Mouse (Mus musculus) bone marrow, adult 2 months (tissue): ENCODE measurements around the gene Pigp. TPM values are rescaled to one million over a fixed set of nuclear protein-coding genes. Genes with fewer than 3 reads are reported as not detected.
"Not testable (repeated sequence)": the region's sequence is repeated elsewhere in the genome, so short reads cannot be mapped to it uniquely, and the experiment has no call there.

Source experiments
- H3K27ac ChIP-seq: fragments of 200-500 bp; 2 replicates; pipeline ENCODE4 v1.5.1; 2012; ENCODE audit warnings: low read depth, mild to moderate bottlenecking, control low read depth, inconsistent platforms, low read length; ENCODE audit not compliant: control insufficient read depth, poor library complexity, insufficient read depth
- H3K4me1 ChIP-seq: fragments of 200-500 bp; 2 replicates; pipeline ENCODE4 v1.6.1; 2011; ENCODE audit warnings: low read length; ENCODE audit not compliant: control insufficient read depth, insufficient read depth
- H3K4me3 ChIP-seq: fragments of 200-500 bp; replicated peaks from 2 replicates; pipeline ENCODE3; 2011; ENCODE audit warnings: mild to moderate bottlenecking, low read depth, low read length, control low read depth; ENCODE audit not compliant: control insufficient read depth
- CTCF ChIP-seq: fragments of 200-500 bp; IDR thresholded peaks from 2 replicates; pipeline ENCODE4 v1.5.1; 2011; ENCODE audit warnings: low read length, control low read depth; ENCODE audit not compliant: control insufficient read depth, insufficient read depth
- POLR2A ChIP-seq: fragments of 200-500 bp; IDR thresholded peaks from 2 replicates; pipeline ENCODE4 v1.6.1; 2011; ENCODE audit warnings: low read depth, mild to moderate bottlenecking, control low read depth, low read length, borderline replicate concordance; ENCODE audit not compliant: control insufficient read depth
- WGBS: fragments of 180-500 bp; shearing (Covaris S2); methylation state at CpG from one replicate; pipeline ENCODE4 v1.1.7; 2018; 5-methylcytosine and 5-hydroxymethylcytosine counted together
- polyA plus RNA-seq: library from polyadenylated mRNA; stranded (reverse); fragments of >200 nt; gene quantifications from 2 replicates; pipeline ENCODE4 v1.2.4, GENCODE M21; 2011; ENCODE audit warnings: low replicate concordance; ENCODE audit not compliant: missing spikeins, insufficient read depth, insufficient read length

Pigp gene
- polyA plus RNA-seq, 1 experiment = 13.0 TPM

DNA sequence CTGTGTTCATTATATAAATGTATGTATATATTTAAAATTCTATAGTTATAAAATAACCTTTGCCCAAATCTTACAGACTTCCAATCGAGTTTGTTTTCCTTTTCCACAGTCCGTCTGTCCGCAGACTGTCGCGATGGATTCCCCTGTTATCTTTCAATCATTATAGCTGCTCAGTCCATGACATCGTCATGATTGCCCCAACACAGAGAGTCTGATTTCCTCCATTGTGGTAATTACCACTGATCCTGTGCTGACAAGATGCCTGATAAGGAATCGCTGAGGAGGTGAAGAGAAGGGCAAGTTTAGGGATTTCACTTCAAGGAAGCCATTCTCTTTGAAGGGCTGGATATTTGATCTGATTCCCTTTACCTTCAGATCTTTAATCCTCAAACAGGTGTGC lies 15.6 kb downstream of the Pigp start:
- H3K4me3 ChIP-seq = no peak overlapping the region
- WGBS = 54% methylated on average over 7 of the region's 7 CpGs
- no peak overlapping the region for H3K27ac ChIP-seq
- H3K4me1 ChIP-seq = no peaks in the 10 kb centered on the region
- TF ChIP-seq CTCF = no peak
- no peak for TF ChIP-seq POLR2A

DNA sequence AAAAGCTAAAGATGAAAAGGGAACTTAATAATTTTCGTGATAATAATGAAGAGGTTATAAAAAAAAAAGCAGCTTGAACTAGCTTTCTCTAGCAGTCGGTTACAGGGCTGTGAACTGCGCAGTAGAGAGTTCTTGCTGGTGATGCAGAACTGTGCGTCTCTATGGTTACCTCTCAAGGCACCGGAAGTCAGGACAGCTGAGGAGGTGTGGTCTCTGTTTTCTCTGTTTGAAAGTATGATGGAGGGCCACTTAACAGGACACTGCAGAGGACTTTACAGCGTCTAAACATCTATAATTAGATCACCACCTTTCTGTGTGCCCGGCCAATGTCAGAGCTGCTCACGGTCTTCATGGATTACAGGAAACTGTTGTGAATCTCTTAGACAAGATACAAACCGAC lies 17.2 kb downstream of the Pigp start:
- no peak overlapping the region for H3K4me3 ChIP-seq
- TF ChIP-seq CTCF (no peak), POLR2A (no peak)
- H3K27ac ChIP-seq = no peak overlapping the region
- WGBS = 8% methylated on average over 9 of the region's 9 CpGs
- H3K4me1 ChIP-seq = peaks cover 2% of the 10 kb centered on the region; the same call in 1 of the 2 replicates

DNA sequence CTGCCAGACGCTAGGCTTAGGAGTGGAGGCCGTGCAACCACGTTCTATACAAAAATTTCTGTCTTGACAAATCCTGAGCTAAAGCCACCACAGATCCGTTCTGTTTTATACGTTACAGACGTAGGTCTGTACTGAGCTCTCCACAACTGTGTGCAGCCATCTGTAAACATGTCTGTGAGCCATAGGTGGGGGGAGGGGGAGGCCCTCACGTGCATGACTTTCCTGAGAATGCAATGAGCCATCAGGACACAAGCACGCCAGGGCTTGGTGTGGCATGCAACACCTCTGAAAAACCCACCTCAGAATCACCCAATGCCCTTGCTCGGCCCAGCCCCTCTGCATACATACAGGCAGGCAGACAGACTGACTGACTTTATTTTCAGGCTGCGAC lies 21.4 kb downstream of the Pigp start:
- WGBS = 69% methylated on average over 10 of the region's 10 CpGs
- no peak overlapping the region for H3K27ac ChIP-seq
- no peak overlapping the region for H3K4me3 ChIP-seq
- peaks cover 2% of the 10 kb centered on the region; the same call in 1 of the 2 replicates for H3K4me1 ChIP-seq
- no peak for TF ChIP-seq CTCF
- TF ChIP-seq POLR2A = no peak

DNA sequence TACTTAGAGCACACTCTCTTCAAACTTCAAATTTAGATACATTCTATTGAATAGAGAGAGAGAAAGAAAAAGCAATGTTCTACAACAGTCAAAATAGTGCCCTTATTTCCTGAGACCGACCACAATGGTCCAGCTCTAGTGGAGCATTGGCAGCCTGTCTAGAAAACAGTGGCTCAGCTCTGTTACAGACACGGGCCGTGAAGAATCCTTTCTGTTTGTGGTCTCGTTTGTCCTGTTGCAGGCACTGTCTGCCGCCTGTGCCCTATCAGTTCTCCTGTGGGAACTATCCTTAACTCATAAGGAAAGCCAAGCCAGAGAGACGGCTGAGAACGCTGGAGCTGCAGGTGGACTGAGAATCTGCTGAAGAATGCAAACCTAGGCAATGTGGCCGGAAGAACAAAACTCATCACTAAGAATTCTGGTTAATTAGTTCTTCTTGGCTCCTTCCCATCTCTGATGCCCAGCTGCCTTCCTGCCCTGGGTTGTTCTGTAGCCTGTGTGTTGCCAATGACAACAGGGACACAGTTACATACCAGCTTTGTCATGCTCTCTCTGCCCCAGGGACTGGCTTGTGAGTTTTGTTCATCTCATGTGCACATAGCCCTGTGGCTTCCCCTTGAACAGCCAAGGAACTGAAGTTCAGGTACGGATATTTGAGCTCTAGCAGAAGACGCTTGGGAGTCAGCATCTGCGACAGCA lies 21.9 kb downstream of the Pigp start:
- H3K4me1 ChIP-seq = peaks cover 2% of the 10 kb centered on the region; the same call in 1 of the 2 replicates

DNA sequence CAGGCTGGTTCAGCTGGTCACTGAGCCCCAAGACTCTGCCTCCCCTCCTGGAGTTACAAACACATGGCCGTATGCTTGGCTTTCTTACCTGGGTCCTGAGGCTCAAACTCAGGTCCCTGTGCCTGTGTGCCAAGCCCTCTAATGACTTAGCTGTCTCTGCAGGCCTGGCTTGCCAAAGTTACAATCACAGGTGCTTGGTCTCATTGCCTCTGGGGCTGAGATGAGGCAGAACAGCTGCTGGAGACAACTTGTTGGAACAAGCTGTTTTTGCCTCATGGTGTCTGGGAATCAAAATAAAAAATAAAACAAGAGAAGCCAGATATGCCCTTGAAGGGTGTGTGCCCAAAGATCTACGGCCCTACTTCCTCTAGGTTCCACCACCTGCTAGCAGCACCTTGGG lies 22.9 kb downstream of the Pigp start:
- WGBS = 70% methylated on average over 2 of the region's 2 CpGs
- Histone ChIP-seq H3K4me1 (peaks cover 2% of the 10 kb centered on the region; the same call in 1 of the 2 replicates), H3K27ac (no peak overlapping the region), H3K4me3 (no peak overlapping the region)
- TF ChIP-seq CTCF = no peak
- TF ChIP-seq POLR2A = no peak

More for the DNA sequence above, 21.9 kb downstream of the Pigp start:
- Histone ChIP-seq H3K27ac (no peak overlapping the region; the same call in 1 of the 2 replicates), H3K4me3 (no peak overlapping the region)
- TF ChIP-seq POLR2A = no peak
- TF ChIP-seq CTCF = no peak
- 35% methylated on average over 11 of the region's 11 CpGs for WGBS

DNA sequence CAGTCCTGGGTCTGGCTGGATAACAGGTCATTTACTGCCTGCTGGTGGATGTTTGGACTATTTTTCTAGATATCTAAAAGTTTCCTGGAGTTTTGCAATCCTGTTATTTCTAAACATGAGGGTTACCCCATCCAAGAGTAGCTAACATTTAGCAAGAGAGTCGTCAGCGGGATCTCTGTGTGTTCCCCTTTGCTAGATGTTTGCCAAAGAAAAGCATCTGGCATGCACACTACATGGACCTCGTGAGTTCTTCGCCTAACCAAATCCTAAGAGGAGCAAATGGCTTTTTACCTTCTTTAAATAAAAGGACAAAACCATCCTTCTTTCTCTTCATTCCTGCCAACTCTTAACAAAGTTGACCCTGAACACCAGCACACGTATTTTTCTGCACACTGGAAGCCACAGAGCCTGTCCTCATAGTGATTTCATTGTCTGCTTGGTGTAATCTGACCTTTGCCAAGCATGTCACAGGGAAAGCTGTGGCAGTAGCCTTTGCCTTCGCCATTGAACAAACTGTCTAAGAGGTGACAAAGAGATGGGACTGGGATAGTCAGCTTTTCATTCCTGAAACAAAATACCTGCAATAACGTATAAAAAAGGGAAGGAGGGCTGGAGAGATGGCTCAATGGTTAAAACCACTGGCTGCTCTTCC lies 24.4 kb downstream of the Pigp start:
- H3K4me1 ChIP-seq = peaks cover 2% of the 10 kb centered on the region; the same call in 1 of the 2 replicates
- H3K27ac ChIP-seq = no peak overlapping the region
- WGBS = 43% methylated on average over 7 of the region's 7 CpGs
- H3K4me3 ChIP-seq = no peak overlapping the region
- TF ChIP-seq CTCF (no peak), POLR2A (no peak)

DNA sequence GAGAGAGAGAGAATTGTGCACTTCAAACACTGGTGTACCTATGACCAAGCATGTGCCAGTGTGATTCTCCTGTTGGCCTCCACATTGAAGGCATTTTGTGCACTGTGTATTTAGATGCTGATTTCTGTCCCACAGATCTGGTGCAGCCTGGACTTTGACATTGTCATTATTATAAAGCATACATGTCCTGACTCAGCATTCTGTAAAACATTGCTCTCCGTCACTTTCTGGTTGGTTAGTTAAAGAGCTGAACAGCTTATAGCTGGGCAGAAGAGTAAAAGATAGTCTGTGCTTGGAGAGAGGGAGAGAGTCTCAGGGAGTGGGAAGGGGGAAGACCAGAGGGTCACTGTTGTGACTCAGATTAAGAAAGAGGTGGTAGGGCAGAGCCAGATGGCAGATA lies 25.9 kb downstream of the Pigp start:
- 81% methylated on average over 1 of the region's 1 CpGs for WGBS
- no peak overlapping the region for H3K4me3 ChIP-seq

DNA sequence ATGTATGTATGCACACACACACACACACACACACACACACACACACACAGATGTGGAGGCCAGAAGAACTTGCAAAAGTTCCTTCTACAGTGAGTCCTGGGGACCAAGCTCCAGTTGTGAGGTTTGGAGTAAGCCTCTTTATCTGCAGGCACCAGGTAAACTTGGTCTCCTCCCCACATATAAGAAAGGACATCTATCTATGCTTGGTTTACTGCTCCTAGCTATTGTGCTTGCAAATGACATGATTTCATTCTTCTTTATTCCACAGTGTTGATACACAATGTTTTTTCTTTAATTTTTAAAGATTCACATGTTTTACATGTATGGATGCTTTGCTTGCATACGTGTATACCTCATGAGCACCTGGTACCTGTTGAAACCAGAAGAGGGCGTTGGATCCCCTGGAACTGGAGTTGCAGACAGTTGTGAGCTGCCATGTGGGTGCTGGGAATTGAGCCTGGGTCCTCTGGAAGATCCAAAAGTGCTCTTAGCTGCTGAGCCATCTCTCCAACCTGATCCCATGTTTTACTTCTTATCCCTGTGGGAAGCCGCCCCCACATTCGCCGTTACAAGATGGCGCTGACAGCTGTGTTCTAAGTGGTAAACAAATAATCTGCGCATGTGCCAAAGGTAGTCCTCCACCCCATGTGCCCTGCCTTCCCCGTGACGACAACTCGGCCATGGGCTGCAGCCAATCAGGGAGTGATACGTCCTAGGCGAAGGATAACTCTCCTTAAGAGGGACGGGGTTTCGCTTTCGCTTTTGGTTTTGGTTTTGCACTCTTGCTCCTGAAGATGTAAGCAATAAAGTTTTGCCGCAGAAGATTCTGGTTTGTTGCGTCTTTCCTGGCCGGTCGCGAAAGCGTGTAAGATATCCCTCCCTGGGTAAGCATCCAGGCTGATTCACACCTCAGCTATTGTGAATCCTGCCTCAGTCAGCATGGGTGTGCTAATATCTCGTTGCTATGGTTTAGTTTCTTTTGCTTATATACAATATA lies 32.2 kb downstream of the Pigp start:
- not testable (repeated sequence) for H3K27ac ChIP-seq, H3K4me3 ChIP-seq, H3K4me1 ChIP-seq
- 91% methylated on average over 22 of the region's 22 CpGs for WGBS

More for the DNA sequence above, 25.9 kb downstream of the Pigp start:
- TF ChIP-seq CTCF = no peak
- Histone ChIP-seq H3K27ac (no peak overlapping the region), H3K4me1 (peaks cover 2% of the 10 kb centered on the region; the same call in 1 of the 2 replicates)
